Mouse (Mus musculus) stomach, embryonic 14.5 days (tissue): ENCODE measurements around the gene Myl4. TPM values are rescaled to one million over a fixed set of nuclear protein-coding genes. Genes with fewer than 3 reads are reported as not detected.

ENCODE experiments used
- ATAC-seq: fragments of 200-750 bp; cut with Nextera tagmentation; 2 replicates; pipeline ENCODE4 v1.8.0; 2017; ENCODE audit warnings: low read depth, moderate TSS enrichment; ENCODE audit not compliant: insufficient number of reproducible peaks, insufficient read depth, low FRiP score
- H3K27ac ChIP-seq: fragments of 300-500 bp; sonication (generic); 2 replicates; pipeline ENCODE4 v1.5.1; 2014; ENCODE audit warnings: mild to moderate bottlenecking, low read length, moderate library complexity, mixed read lengths
- H3K27me3 ChIP-seq: fragments of 300-500 bp; sonication (generic); 2 replicates; pipeline ENCODE4 v1.6.1; 2014; ENCODE audit warnings: low read length, control low read depth, mixed read lengths; ENCODE audit not compliant: control insufficient read depth, insufficient read depth
- H3K36me3 ChIP-seq: fragments of 300-500 bp; sonication (generic); 2 replicates; pipeline ENCODE4 v1.6.1; 2014; ENCODE audit warnings: mild to moderate bottlenecking, control low read depth, low read length, moderate library complexity, mixed read lengths; ENCODE audit not compliant: control insufficient read depth, insufficient read depth
- H3K4me1 ChIP-seq: fragments of 300-500 bp; sonication (generic); 2 replicates; pipeline ENCODE4 v1.6.1; 2014; ENCODE audit warnings: low read length, control low read depth, mixed read lengths; ENCODE audit not compliant: control insufficient read depth, insufficient read depth
- H3K4me2 ChIP-seq: fragments of 300-500 bp; sonication (generic); replicated peaks from 2 replicates; pipeline ENCODE4 v1.6.1; 2014; ENCODE audit warnings: low read depth, low read length, control low read depth
- H3K4me3 ChIP-seq: fragments of 300-500 bp; sonication (generic); 2 replicates; pipeline ENCODE4 v1.5.1; 2014; ENCODE audit warnings: low read depth, low read length, control low read depth
- H3K9ac ChIP-seq: fragments of 300-500 bp; sonication (generic); replicated peaks from 2 replicates; pipeline ENCODE4 v1.6.1; 2014; ENCODE audit warnings: low read depth, mild to moderate bottlenecking, control low read depth, low read length, moderate library complexity, mixed read lengths
- H3K9me3 ChIP-seq: fragments of 300-500 bp; sonication (generic); 2 replicates; pipeline ENCODE4 v1.6.1; 2016; ENCODE audit warnings: low read depth, low read length, control low read depth; ENCODE audit not compliant: control insufficient read depth
- WGBS: fragments of 180-500 bp; shearing (Covaris S2); extraction: QIAGEN DNeasy Blood & Tissue Kit; methylation state at CpG from one replicate; pipeline ENCODE4 v1.1.7; 2014; 5-methylcytosine and 5-hydroxymethylcytosine counted together
- polyA plus RNA-seq: library from polyadenylated mRNA; unstranded; fragments of >200 nt; fragmentation: Nextera tagmentation; extraction: Ambion mirVana; gene quantifications from 2 replicates; pipeline ENCODE4 v1.2.1, GENCODE M21; 2014

Gene Myl4
- polyA plus RNA-seq = 5.7 and 6.7 TPM in 2 replicates

GRCm38 (mm10) chr11:104550406-104550974, at the start of gene Myl4, which contains the start of gene Cdc27:
TSS of gene Myl4 (plus strand) at chr11:104550663.
TSS of gene Cdc27 (minus strand) at chr11:104550620.
- ATAC-seq = peak; percentile 97
- H3K27ac ChIP-seq = peak within 1 kb of the TSS; percentile 93
- WGBS = under 1% methylated on average over 35 of the region's 35 CpGs
- H3K4me1 ChIP-seq = 0 out of 2 replicates have a peak, but pooled peaks cover 7% of the 10 kb centered on the region
- H3K4me3 ChIP-seq = peak within 1 kb of the TSS; percentile 98
- no peaks in the 10 kb centered on the region for H3K27me3 ChIP-seq
- H3K4me2 ChIP-seq = peak within 1 kb of the TSS; percentile 71
- H3K9ac ChIP-seq = peak within 1 kb of the TSS; percentile 99
- no peaks in the 10 kb centered on the region for H3K36me3 ChIP-seq
- H3K9me3 ChIP-seq = no peaks in the 10 kb centered on the region

GRCm38 (mm10) chr11:104508455-104508854, 42.0 kb upstream of the Myl4 start:
- ATAC-seq = no peak
- Histone ChIP-seq H3K4me3 (no peak overlapping the region), H3K27me3 (no peaks in the 10 kb centered on the region), H3K4me1 (no peaks in the 10 kb centered on the region), H3K9ac (no peak overlapping the region), H3K36me3 (peaks cover 68% of the 10 kb centered on the region), H3K27ac (no peak overlapping the region), H3K4me2 (no peak overlapping the region), H3K9me3 (no peaks in the 10 kb centered on the region)
- whole genome bisulfite sequencing = 78% methylated on average over 4 of the region's 4 CpGs

GRCm38 (mm10) chr11:104510606-104511005, 39.9 kb upstream of the Myl4 start:
- Histone ChIP-seq H3K9ac (no peak overlapping the region), H3K27ac (no peak overlapping the region), H3K9me3 (no peaks in the 10 kb centered on the region), H3K4me2 (no peak overlapping the region), H3K4me3 (no peak overlapping the region), H3K36me3 (peaks cover 70% of the 10 kb centered on the region), H3K27me3 (no peaks in the 10 kb centered on the region), H3K4me1 (no peaks in the 10 kb centered on the region)
- no peak for ATAC-seq
- WGBS = 79% methylated on average over 2 of the region's 2 CpGs

GRCm38 (mm10) chr11:104512436-104512835, 38.0 kb upstream of the Myl4 start:
- H3K36me3 ChIP-seq = peaks cover 70% of the 10 kb centered on the region
- H3K4me1 ChIP-seq = no peaks in the 10 kb centered on the region
- H3K9me3 ChIP-seq = no peaks in the 10 kb centered on the region
- H3K27ac ChIP-seq = no peak overlapping the region
- 86% methylated on average over 4 of the region's 4 CpGs for WGBS
- H3K27me3 ChIP-seq = no peaks in the 10 kb centered on the region
- no peak overlapping the region for H3K4me2 ChIP-seq
- H3K9ac ChIP-seq = no peak overlapping the region
- no peak overlapping the region for H3K4me3 ChIP-seq
- ATAC-seq = no peak

GRCm38 (mm10) chr11:104525935-104526334, 24.5 kb upstream of the Myl4 start:
- Histone ChIP-seq H3K4me3 (no peak overlapping the region), H3K27ac (no peak overlapping the region), H3K36me3 (peaks cover 61% of the 10 kb centered on the region), H3K4me2 (no peak overlapping the region), H3K27me3 (no peaks in the 10 kb centered on the region), H3K9me3 (no peaks in the 10 kb centered on the region), H3K4me1 (no peaks in the 10 kb centered on the region), H3K9ac (no peak overlapping the region)
- ATAC-seq = no peak
- WGBS = 95% methylated on average over 6 of the region's 6 CpGs

- no peak overlapping the region for H3K4me2 ChIP-seq
- 76% methylated on average over 2 of the region's 2 CpGs for WGBS
- H3K4me1 ChIP-seq = no peaks in the 10 kb centered on the region
- no peak overlapping the region for H3K27ac ChIP-seq
- no peak overlapping the region for H3K9ac ChIP-seq
- peaks cover 22% of the 10 kb centered on the region for H3K36me3 ChIP-seq
- no peaks in the 10 kb centered on the region for H3K27me3 ChIP-seq
- ATAC-seq = no peak
- no peak overlapping the region for H3K4me3 ChIP-seq
- H3K9me3 ChIP-seq = no peaks in the 10 kb centered on the region
These were observed 13.6 kb upstream of the Myl4 start for GRCm38 (mm10) chr11:104536843-104537242.

GRCm38 (mm10) chr11:104537945-104538555, 12.4 kb upstream of the Myl4 start:
- 97% methylated on average over 2 of the region's 2 CpGs for WGBS
- no peaks in the 10 kb centered on the region for H3K27me3 ChIP-seq
- no peaks in the 10 kb centered on the region for H3K9me3 ChIP-seq
- no peak overlapping the region for H3K4me3 ChIP-seq
- no peak overlapping the region for H3K4me2 ChIP-seq
- ATAC-seq = no peak
- no peak overlapping the region for H3K9ac ChIP-seq
- H3K4me1 ChIP-seq = no peaks in the 10 kb centered on the region
- peaks cover 16% of the 10 kb centered on the region for H3K36me3 ChIP-seq
- no peak overlapping the region for H3K27ac ChIP-seq

- WGBS = 98% methylated on average over 5 of the region's 5 CpGs
- no peak for ATAC-seq
These were observed 10.7 kb upstream of the Myl4 start for GRCm38 (mm10) chr11:104539811-104540210.

More at GRCm38 (mm10) chr11:104539811-104540210, 10.7 kb upstream of the Myl4 start:
- Histone ChIP-seq H3K4me1 (no peaks in the 10 kb centered on the region), H3K27me3 (no peaks in the 10 kb centered on the region), H3K27ac (no peak overlapping the region), H3K4me2 (no peak overlapping the region), H3K9me3 (no peaks in the 10 kb centered on the region), H3K4me3 (no peak overlapping the region), H3K9ac (no peak overlapping the region), H3K36me3 (no peaks in the 10 kb centered on the region)
